Mouse (Mus musculus) midbrain, embryonic 13.5 days (tissue): Measurements from ENCODE around the gene Ptpn7. TPM values are rescaled to one million over a fixed set of nuclear protein-coding genes. Genes with fewer than 3 reads are reported as not detected.

Experiments
- ATAC-seq: fragments of 200-750 bp; cut with Nextera tagmentation; 2 replicates; pipeline ENCODE4 v1.8.0; 2017; ENCODE audit warnings: mild to moderate bottlenecking, moderate TSS enrichment, moderate library complexity
- H3K27ac ChIP-seq: fragments of 300-500 bp; sonication (generic); 2 replicates; pipeline ENCODE4 v1.5.1; 2015; ENCODE audit warnings: inconsistent platforms, mild to moderate bottlenecking, moderate library complexity
- H3K27me3 ChIP-seq: fragments of 300-500 bp; sonication (generic); 2 replicates; pipeline ENCODE4 v1.6.1; 2015; ENCODE audit warnings: mild to moderate bottlenecking, inconsistent platforms
- H3K36me3 ChIP-seq: fragments of 300-500 bp; sonication (generic); 2 replicates; pipeline ENCODE4 v1.6.1; 2015; ENCODE audit warnings: mild to moderate bottlenecking, inconsistent platforms
- H3K4me1 ChIP-seq: fragments of 300-500 bp; sonication (generic); replicated peaks from 2 replicates; pipeline ENCODE4 v1.6.1; 2015; ENCODE audit warnings: inconsistent platforms
- H3K4me2 ChIP-seq: fragments of 300-500 bp; sonication (generic); replicated peaks from 2 replicates; pipeline ENCODE4 v1.6.1; 2015; ENCODE audit warnings: moderate library complexity, mild to moderate bottlenecking, inconsistent platforms
- H3K4me3 ChIP-seq: fragments of 300-500 bp; sonication (generic); replicated peaks from 2 replicates; pipeline ENCODE4 v1.5.1; 2015; ENCODE audit warnings: mild to moderate bottlenecking, inconsistent platforms
- H3K9ac ChIP-seq: fragments of 300-500 bp; sonication (generic); replicated peaks from 2 replicates; pipeline ENCODE4 v1.6.1; 2015; ENCODE audit warnings: mild to moderate bottlenecking, inconsistent platforms
- H3K9me3 ChIP-seq: fragments of 300-500 bp; sonication (generic); 2 replicates; pipeline ENCODE4 v1.6.1; 2016; ENCODE audit warnings: mild to moderate bottlenecking, inconsistent platforms
- WGBS: fragments of 180-500 bp; shearing (Covaris S2); methylation state at CpG from one replicate; pipeline ENCODE4 v1.1.7; 2015; 5-methylcytosine and 5-hydroxymethylcytosine counted together
- polyA plus RNA-seq: library from polyadenylated mRNA; unstranded; fragments of >200 nt; fragmentation: Nextera tagmentation; extraction: Ambion mirVana; gene quantifications from 2 replicates; pipeline ENCODE4 v1.2.1, GENCODE M21; 2015

Ptpn7 gene
- polyA plus RNA-seq, 1 experiment from 2014 or later, result 0.51 TPM

- H3K4me1 ChIP-seq, result peaks cover 41% of the 10 kb centered on the region
- ATAC-seq, result peak; percentile 83
- peak within 1 kb of the TSS; percentile 96 for H3K27ac ChIP-seq
- WGBS, result under 1% methylated on average over 64 of the region's 78 CpGs
- peaks cover 4% of the 10 kb centered on the region for H3K36me3 ChIP-seq
- peak within 1 kb of the TSS; percentile 94 for H3K4me3 ChIP-seq
- no peaks in the 10 kb centered on the region; the same call in 1 of the 2 replicates for H3K27me3 ChIP-seq
- H3K4me2 ChIP-seq, result peak within 1 kb of the TSS; percentile 95
- no peaks in the 10 kb centered on the region for H3K9me3 ChIP-seq
- H3K9ac ChIP-seq, result peak within 1 kb of the TSS; percentile 94
These were observed 13.8 kb downstream of the Ptpn7 start, which contains the start of gene Arl8a for GRCm38 (mm10) chr1:135146077-135146945. Gene Arl8a (plus strand): TSS chr1:135146824.

GRCm38 (mm10) chr1:135146946-135147701 lies 14.6 kb downstream of the Ptpn7 start:
- Histone ChIP-seq H3K9ac (peak overlapping the region; percentile 94), H3K4me1 (peaks cover 47% of the 10 kb centered on the region), H3K9me3 (no peaks in the 10 kb centered on the region), H3K4me3 (peak overlapping the region; percentile 94), H3K4me2 (peak overlapping the region; percentile 95), H3K27me3 (no peaks in the 10 kb centered on the region; the same call in 1 of the 2 replicates), H3K27ac (peak overlapping the region; percentile 96), H3K36me3 (peaks cover 9% of the 10 kb centered on the region)
- ATAC-seq, result peak; percentile 78
- WGBS, result under 1% methylated on average over 61 of the region's 69 CpGs

- peak; percentile 15; the same call in 1 of the 2 replicates for ATAC-seq
- peak overlapping the region; percentile 94 for H3K4me3 ChIP-seq
- WGBS, result 3% methylated on average over 7 of the region's 7 CpGs
- H3K9ac ChIP-seq, result peak overlapping the region; percentile 94
- H3K4me1 ChIP-seq, result peaks cover 52% of the 10 kb centered on the region
- H3K9me3 ChIP-seq, result no peaks in the 10 kb centered on the region
- peaks cover 14% of the 10 kb centered on the region for H3K36me3 ChIP-seq
- H3K27me3 ChIP-seq, result no peaks in the 10 kb centered on the region; the same call in 1 of the 2 replicates
- peak overlapping the region; percentile 96 for H3K27ac ChIP-seq
- H3K4me2 ChIP-seq, result peak overlapping the region; percentile 95
These were observed 15.2 kb downstream of the Ptpn7 start for GRCm38 (mm10) chr1:135147702-135148058.

- Histone ChIP-seq H3K9ac (peak overlapping the region; percentile 94), H3K27ac (peak overlapping the region; percentile 96), H3K4me3 (peak overlapping the region; percentile 94), H3K4me1 (peaks cover 53% of the 10 kb centered on the region), H3K4me2 (peak overlapping the region; percentile 95), H3K9me3 (no peaks in the 10 kb centered on the region), H3K36me3 (peaks cover 15% of the 10 kb centered on the region), H3K27me3 (no peaks in the 10 kb centered on the region)
- ATAC-seq, result no peak
- WGBS, result 74% methylated on average over 4 of the region's 4 CpGs
These were observed 16.0 kb downstream of the Ptpn7 start for GRCm38 (mm10) chr1:135148476-135148875.

- Histone ChIP-seq H3K36me3 (peaks cover 15% of the 10 kb centered on the region), H3K4me3 (peak overlapping the region; percentile 94), H3K4me1 (peaks cover 56% of the 10 kb centered on the region), H3K27me3 (no peaks in the 10 kb centered on the region), H3K27ac (peak overlapping the region; percentile 96), H3K4me2 (peak overlapping the region; percentile 95), H3K9me3 (no peaks in the 10 kb centered on the region), H3K9ac (peak overlapping the region; percentile 94)
- no peak for ATAC-seq
- 46% methylated on average over 5 of the region's 5 CpGs for WGBS
These were observed 16.5 kb downstream of the Ptpn7 start for GRCm38 (mm10) chr1:135148996-135149395.

- 23% methylated on average over 13 of the region's 13 CpGs for WGBS
- Histone ChIP-seq H3K9ac (peak overlapping the region; percentile 50), H3K36me3 (peaks cover 38% of the 10 kb centered on the region), H3K9me3 (no peaks in the 10 kb centered on the region), H3K27ac (peak overlapping the region; percentile 91), H3K4me2 (peak overlapping the region; percentile 36), H3K4me3 (peak overlapping the region; percentile 14), H3K27me3 (no peaks in the 10 kb centered on the region), H3K4me1 (peaks cover 57% of the 10 kb centered on the region)
- peak; percentile 49; the same call in 1 of the 2 replicates for ATAC-seq
These were observed 21.5 kb downstream of the Ptpn7 start for GRCm38 (mm10) chr1:135154011-135154410.

- H3K4me2 ChIP-seq, result peak overlapping the region; percentile 36
- ATAC-seq, result peak; percentile 60
- H3K4me1 ChIP-seq, result peaks cover 58% of the 10 kb centered on the region
These were observed 22.0 kb downstream of the Ptpn7 start for GRCm38 (mm10) chr1:135154411-135154959.

GRCm38 (mm10) chr1:135156300-135156699 lies 23.8 kb downstream of the Ptpn7 start:
- WGBS, result 88% methylated on average over 6 of the region's 6 CpGs
- no peak overlapping the region for H3K4me3 ChIP-seq
- H3K9me3 ChIP-seq, result no peaks in the 10 kb centered on the region
- peaks cover 33% of the 10 kb centered on the region for H3K36me3 ChIP-seq
- no peaks in the 10 kb centered on the region for H3K27me3 ChIP-seq
- ATAC-seq, result no peak
- H3K4me1 ChIP-seq, result peaks cover 48% of the 10 kb centered on the region
- no peak overlapping the region for H3K4me2 ChIP-seq
- H3K9ac ChIP-seq, result no peak overlapping the region
- H3K27ac ChIP-seq, result no peak overlapping the region

More at GRCm38 (mm10) chr1:135154411-135154959, 22.0 kb downstream of the Ptpn7 start:
- Histone ChIP-seq H3K27me3 (no peaks in the 10 kb centered on the region), H3K9ac (peak overlapping the region; percentile 50), H3K4me3 (peak overlapping the region; percentile 14), H3K27ac (peak overlapping the region; percentile 91), H3K9me3 (no peaks in the 10 kb centered on the region), H3K36me3 (peaks cover 38% of the 10 kb centered on the region)
- WGBS, result 4% methylated on average over 14 of the region's 14 CpGs

- Histone ChIP-seq H3K9ac (no peak overlapping the region), H3K27ac (peak overlapping the region; percentile 79), H3K27me3 (no peaks in the 10 kb centered on the region), H3K9me3 (no peaks in the 10 kb centered on the region), H3K4me3 (no peak overlapping the region), H3K36me3 (peaks cover 22% of the 10 kb centered on the region), H3K4me1 (peaks cover 41% of the 10 kb centered on the region), H3K4me2 (0 out of 2 replicates have a peak overlapping the region, but pooled peaks have one; percentile 12)
- 51% methylated on average over 5 of the region's 5 CpGs for WGBS
- ATAC-seq, result peak; percentile 56
These were observed 26.1 kb downstream of the Ptpn7 start for GRCm38 (mm10) chr1:135158633-135159032.

- no peak overlapping the region for H3K9ac ChIP-seq
- H3K4me2 ChIP-seq, result 0 out of 2 replicates have a peak overlapping the region, but pooled peaks have one; percentile 12
- ATAC-seq, result peak; percentile 52
- no peaks in the 10 kb centered on the region for H3K9me3 ChIP-seq
- peaks cover 37% of the 10 kb centered on the region for H3K4me1 ChIP-seq
- no peak overlapping the region for H3K4me3 ChIP-seq
- peaks cover 22% of the 10 kb centered on the region for H3K36me3 ChIP-seq
- H3K27ac ChIP-seq, result peak overlapping the region; percentile 59
- no peaks in the 10 kb centered on the region for H3K27me3 ChIP-seq
- 41% methylated on average over 7 of the region's 7 CpGs for WGBS
These were observed 26.6 kb downstream of the Ptpn7 start for GRCm38 (mm10) chr1:135159074-135159473.

GRCm38 (mm10) chr1:135159556-135160123 lies 27.1 kb downstream of the Ptpn7 start:
- Histone ChIP-seq H3K9ac (no peak overlapping the region), H3K4me1 (peaks cover 33% of the 10 kb centered on the region), H3K4me2 (no peak overlapping the region), H3K9me3 (no peaks in the 10 kb centered on the region), H3K36me3 (peaks cover 22% of the 10 kb centered on the region), H3K27ac (peak overlapping the region; percentile 59), H3K4me3 (no peak overlapping the region), H3K27me3 (no peaks in the 10 kb centered on the region)
- 72% methylated on average over 11 of the region's 11 CpGs for WGBS
- ATAC-seq, result no peak
